Mouse (Mus musculus): ENCODE measurements around the gene Klk13. TPM values are rescaled to one million over a fixed set of nuclear protein-coding genes. Genes with fewer than 3 reads are reported as not detected.
"Not testable (repeated sequence)": the region's sequence is repeated elsewhere in the genome, so short reads cannot be mapped to it uniquely, and the experiment has no call there.

The Klk13 gene
- polyA plus RNA-seq, 1 experiment = not detected

GRCm38 (mm10) chr7:43680960-43681359, 31.4 kb upstream of the Klk13 start:
- Histone ChIP-seq H3K4me3 (replicated peaks) (no peak overlapping the region), H3K27me3 (replicated peaks) (peaks cover 20% of the 10 kb centered on the region), H3K9me3 (peaks cover 16% of the 10 kb centered on the region), H3K36me3 (replicated peaks; ENCODE audit: low read length) (peaks cover 25% of the 10 kb centered on the region), H3K4me1 (peaks cover 11% of the 10 kb centered on the region; the same call in 1 of the 2 replicates)
- no peak for TF ChIP-seq FLI1 (IDR thresholded peaks at IDR 0.05; ENCODE audit: low read length)

- H3K4me3 ChIP-seq (replicated peaks); H3K36me3 ChIP-seq (replicated peaks; ENCODE audit: low read length); H3K9me3 ChIP-seq: not testable (repeated sequence)
- Histone ChIP-seq H3K27me3 (replicated peaks) (peaks cover 21% of the 10 kb centered on the region), H3K4me1 (peaks cover 11% of the 10 kb centered on the region; the same call in 1 of the 2 replicates)
These were observed 29.9 kb upstream of the Klk13 start for GRCm38 (mm10) chr7:43682511-43682910.

- TF ChIP-seq FLI1 (IDR thresholded peaks at IDR 0.05; ENCODE audit: low read length) (no peak), GATA1 (IDR thresholded peaks at IDR 0.05; ENCODE audit: borderline replicate concordance, low read length) (no peak)
- H3K9me3 ChIP-seq = no peaks in the 10 kb centered on the region
- peaks cover 11% of the 10 kb centered on the region; the same call in 1 of the 2 replicates for H3K4me1 ChIP-seq
- H3K36me3 ChIP-seq (replicated peaks; ENCODE audit: low read length) = no peaks in the 10 kb centered on the region
- peaks cover 30% of the 10 kb centered on the region for H3K27me3 ChIP-seq (replicated peaks)
- no peak overlapping the region for H3K4me3 ChIP-seq (replicated peaks)
These were observed 27.3 kb upstream of the Klk13 start for GRCm38 (mm10) chr7:43685088-43685487.

GRCm38 (mm10) chr7:43690118-43690517, 22.2 kb upstream of the Klk13 start, which contains the start of gene Klk14:
Gene Klk14, plus strand, starts transcription at chr7:43690418.
- H3K4me1 ChIP-seq = peaks cover under 1% of the 10 kb centered on the region; the same call in 1 of the 2 replicates
- H3K36me3 ChIP-seq (replicated peaks; ENCODE audit: low read length) = no peaks in the 10 kb centered on the region
- TF ChIP-seq FLI1 (IDR thresholded peaks at IDR 0.05; ENCODE audit: low read length) = no peak
- TF ChIP-seq GATA1 (IDR thresholded peaks at IDR 0.05; ENCODE audit: borderline replicate concordance, low read length) = no peak
- peaks cover 5% of the 10 kb centered on the region; the same call in 1 of the 2 replicates for H3K9me3 ChIP-seq
- H3K27me3 ChIP-seq (replicated peaks) = peaks cover 15% of the 10 kb centered on the region
- H3K4me3 ChIP-seq (replicated peaks) = no peak within 1 kb of the TSS

GRCm38 (mm10) chr7:43710031-43710430, 2.3 kb upstream of the Klk13 start:
- Histone ChIP-seq H3K9me3 (no peaks in the 10 kb centered on the region), H3K4me3 (replicated peaks) (no peak overlapping the region), H3K27me3 (replicated peaks) (peaks cover 17% of the 10 kb centered on the region), H3K4me1 (no peaks in the 10 kb centered on the region), H3K36me3 (replicated peaks; ENCODE audit: low read length) (no peaks in the 10 kb centered on the region)
- TF ChIP-seq GATA1 (IDR thresholded peaks at IDR 0.05; ENCODE audit: borderline replicate concordance, low read length) = no peak
- no peak for TF ChIP-seq FLI1 (IDR thresholded peaks at IDR 0.05; ENCODE audit: low read length)

- peaks cover 1% of the 10 kb centered on the region; the same call in 1 of the 2 replicates for H3K9me3 ChIP-seq
- no peaks in the 10 kb centered on the region for H3K4me1 ChIP-seq
- H3K36me3 ChIP-seq (replicated peaks; ENCODE audit: low read length) = no peaks in the 10 kb centered on the region
- peaks cover 17% of the 10 kb centered on the region for H3K27me3 ChIP-seq (replicated peaks)
- no peak overlapping the region for H3K4me3 ChIP-seq (replicated peaks)
- TF ChIP-seq FLI1 (IDR thresholded peaks at IDR 0.05; ENCODE audit: low read length) = no peak
- no peak for TF ChIP-seq GATA1 (IDR thresholded peaks at IDR 0.05; ENCODE audit: borderline replicate concordance, low read length)
These were observed 550 bp downstream of the Klk13 start for GRCm38 (mm10) chr7:43712917-43713316.

GRCm38 (mm10) chr7:43713741-43714351, 1.5 kb downstream of the Klk13 start:
- Histone ChIP-seq H3K4me1 (no peaks in the 10 kb centered on the region), H3K9me3 (peaks cover 3% of the 10 kb centered on the region; the same call in 1 of the 2 replicates), H3K27me3 (replicated peaks) (peaks cover 17% of the 10 kb centered on the region), H3K36me3 (replicated peaks; ENCODE audit: low read length) (no peaks in the 10 kb centered on the region), H3K4me3 (replicated peaks) (no peak overlapping the region)
- TF ChIP-seq FLI1 (IDR thresholded peaks at IDR 0.05; ENCODE audit: low read length) = no peak
- TF ChIP-seq GATA1 (IDR thresholded peaks at IDR 0.05; ENCODE audit: borderline replicate concordance, low read length) = no peak

GRCm38 (mm10) chr7:43747788-43748187, 35.4 kb downstream of the Klk13 start:
- no peaks in the 10 kb centered on the region for H3K9me3 ChIP-seq
- no peak for TF ChIP-seq GATA1 (IDR thresholded peaks at IDR 0.05; ENCODE audit: borderline replicate concordance, low read length)
- TF ChIP-seq FLI1 (IDR thresholded peaks at IDR 0.05; ENCODE audit: low read length) = no peak
- H3K27me3 ChIP-seq (replicated peaks) = no peaks in the 10 kb centered on the region
- no peaks in the 10 kb centered on the region for H3K36me3 ChIP-seq (replicated peaks; ENCODE audit: low read length)
- H3K4me3 ChIP-seq (replicated peaks) = no peak overlapping the region
- peaks cover 7% of the 10 kb centered on the region; the same call in 1 of the 2 replicates for H3K4me1 ChIP-seq

GRCm38 (mm10) chr7:43752806-43753205, 40.4 kb downstream of the Klk13 start:
- Histone ChIP-seq H3K36me3 (replicated peaks; ENCODE audit: low read length) (no peaks in the 10 kb centered on the region), H3K27me3 (replicated peaks) (no peaks in the 10 kb centered on the region), H3K4me3 (replicated peaks) (no peak overlapping the region), H3K9me3 (no peaks in the 10 kb centered on the region), H3K4me1 (peaks cover 1% of the 10 kb centered on the region; the same call in 1 of the 2 replicates)
- TF ChIP-seq FLI1 (IDR thresholded peaks at IDR 0.05; ENCODE audit: low read length) = no peak
- no peak for TF ChIP-seq GATA1 (IDR thresholded peaks at IDR 0.05; ENCODE audit: borderline replicate concordance, low read length)

GRCm38 (mm10) chr7:43766484-43766883, 54.1 kb downstream of the Klk13 start:
- Histone ChIP-seq H3K36me3 (replicated peaks; ENCODE audit: low read length) (no peaks in the 10 kb centered on the region), H3K27me3 (replicated peaks) (no peaks in the 10 kb centered on the region), H3K9me3 (0 out of 2 replicates have a peak, but pooled peaks cover 6% of the 10 kb centered on the region), H3K4me1 (no peaks in the 10 kb centered on the region; the same call in 1 of the 2 replicates), H3K4me3 (replicated peaks) (no peak overlapping the region)
- TF ChIP-seq FLI1 (IDR thresholded peaks at IDR 0.05; ENCODE audit: low read length) (no peak), GATA1 (IDR thresholded peaks at IDR 0.05; ENCODE audit: borderline replicate concordance, low read length) (no peak)

All from megakaryocyte, embryonic 14.5 days (primary cell).